Mouse (Mus musculus): ENCODE measurements around the gene Foxj3.

DNA sequence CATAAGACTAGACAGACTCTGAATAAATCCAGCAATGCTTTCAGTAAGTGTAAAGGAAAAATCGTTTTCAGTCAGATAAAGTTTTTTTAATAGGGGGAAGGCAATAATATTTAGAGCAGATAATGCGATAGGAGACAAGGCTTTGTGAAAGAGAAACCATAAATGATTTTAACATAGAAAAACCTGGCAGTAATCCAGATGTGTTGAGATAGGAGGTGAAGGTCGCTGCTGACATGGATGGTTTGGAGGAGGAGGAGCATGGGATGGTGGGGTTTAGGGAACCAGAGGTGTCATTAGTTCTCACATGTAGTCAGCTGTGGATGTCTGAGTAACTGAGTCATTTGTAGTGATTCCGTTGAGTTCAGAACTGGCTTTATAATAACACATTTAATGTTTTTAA is 77.9 kb downstream of the Foxj3 start:
- TF ChIP-seq POLR2A (IDR thresholded peaks at IDR 0.05; ENCODE audit: insufficient read depth, low read depth, low read length) (no peak), CTCF (IDR thresholded peaks at IDR 0.05; ENCODE audit: insufficient read depth, low read depth, low read length) (no peak)
